Mouse (Mus musculus) E14TG2a.4 (cell line): Measurements from ENCODE around the gene Zfp26.

Experiments used
- H3K27me3 ChIP-seq: 2 replicates; pipeline ENCODE4 v1.6.1; 2014; ENCODE audit warnings: low read length, control low read depth; ENCODE audit not compliant: insufficient read depth
- H3K36me3 ChIP-seq: 2 replicates; pipeline ENCODE4 v1.6.1; 2014; ENCODE audit warnings: low read length, control low read depth; ENCODE audit not compliant: insufficient read depth
- H3K4me1 ChIP-seq: replicated peaks from 2 replicates; pipeline ENCODE4 v1.6.1; 2014; ENCODE audit warnings: low read depth, low read length, control low read depth
- H3K4me3 ChIP-seq: replicated peaks from 2 replicates; pipeline ENCODE4 v1.5.1; 2014; ENCODE audit warnings: mild to moderate bottlenecking, low read length
- H3K9me3 ChIP-seq: 2 replicates; pipeline ENCODE4 v1.6.1; 2014; ENCODE audit warnings: low read length, control low read depth
- CTCF ChIP-seq: conservative IDR thresholded peaks from 2 replicates; pipeline ENCODE4 v1.5.1; 2014; ENCODE audit warnings: low read length
- NANOG ChIP-seq: IDR thresholded peaks from 2 replicates; pipeline ENCODE4 v1.6.1; 2014; ENCODE audit warnings: borderline replicate concordance, low read length, mixed read lengths
- POU5F1 ChIP-seq: IDR thresholded peaks from 2 replicates; pipeline ENCODE4 v1.6.1; 2014; ENCODE audit warnings: low read length, borderline replicate concordance

Gene Zfp26

GRCm38 (mm10) chr9:20459377-20460317 is at the start of gene Zfp26:
Gene Zfp26, minus strand, starts transcription at chr9:20460162.
- H3K4me3 ChIP-seq: peak within 1 kb of the TSS; percentile 85
- H3K4me1 ChIP-seq: peaks cover 41% of the 10 kb centered on the region
- peaks cover 34% of the 10 kb centered on the region for H3K36me3 ChIP-seq
- H3K27me3 ChIP-seq: peaks cover 2% of the 10 kb centered on the region
- TF ChIP-seq NANOG (no peak), CTCF (no peak), POU5F1 (no peak)
- no peaks in the 10 kb centered on the region for H3K9me3 ChIP-seq

- no peaks in the 10 kb centered on the region for H3K27me3 ChIP-seq
- peaks cover 63% of the 10 kb centered on the region for H3K4me1 ChIP-seq
- no peaks in the 10 kb centered on the region for H3K9me3 ChIP-seq
- H3K4me3 ChIP-seq: no peak overlapping the region
- H3K36me3 ChIP-seq: peaks cover 91% of the 10 kb centered on the region
- TF ChIP-seq POU5F1 (no peak), CTCF (no peak), NANOG (no peak)
These were observed 49.7 kb upstream of the Zfp26 start for GRCm38 (mm10) chr9:20509676-20510075.

- no peaks in the 10 kb centered on the region for H3K27me3 ChIP-seq
- H3K4me3 ChIP-seq: no peak overlapping the region
- H3K9me3 ChIP-seq: no peaks in the 10 kb centered on the region
- H3K4me1 ChIP-seq: peaks cover 45% of the 10 kb centered on the region
- TF ChIP-seq CTCF (no peak), NANOG (no peak), POU5F1 (no peak)
- peaks cover 91% of the 10 kb centered on the region for H3K36me3 ChIP-seq
These were observed 44.8 kb upstream of the Zfp26 start for GRCm38 (mm10) chr9:20504801-20505200.

- peak overlapping the region; percentile 96 for H3K4me3 ChIP-seq
- peaks cover 51% of the 10 kb centered on the region for H3K36me3 ChIP-seq
- H3K4me1 ChIP-seq: peaks cover 20% of the 10 kb centered on the region
- TF ChIP-seq NANOG (no peak), CTCF (no peak), POU5F1 (no peak)
- no peaks in the 10 kb centered on the region for H3K27me3 ChIP-seq
- no peaks in the 10 kb centered on the region for H3K9me3 ChIP-seq
These were observed 33.3 kb upstream of the Zfp26 start for GRCm38 (mm10) chr9:20493281-20493680.

- H3K4me1 ChIP-seq: peaks cover 20% of the 10 kb centered on the region
These were observed 32.7 kb upstream of the Zfp26 start, which contains the start of gene Zfp426 for GRCm38 (mm10) chr9:20492527-20493233. Gene Zfp426, minus strand, starts transcription at chr9:20492746.

GRCm38 (mm10) chr9:20491858-20492526 is 32.0 kb upstream of the Zfp26 start:
- Histone ChIP-seq H3K36me3 (peaks cover 40% of the 10 kb centered on the region), H3K27me3 (no peaks in the 10 kb centered on the region), H3K9me3 (no peaks in the 10 kb centered on the region), H3K4me1 (peaks cover 20% of the 10 kb centered on the region), H3K4me3 (peak overlapping the region; percentile 96)
- TF ChIP-seq POU5F1 (no peak), CTCF (no peak), NANOG (no peak)

More at GRCm38 (mm10) chr9:20492527-20493233, 32.7 kb upstream of the Zfp26 start, which contains the start of gene Zfp426:
- TF ChIP-seq POU5F1: no peak
- TF ChIP-seq CTCF: no peak
- no peak for TF ChIP-seq NANOG
- H3K27me3 ChIP-seq: no peaks in the 10 kb centered on the region
- peak within 1 kb of the TSS; percentile 96 for H3K4me3 ChIP-seq
- H3K36me3 ChIP-seq: peaks cover 45% of the 10 kb centered on the region
- H3K9me3 ChIP-seq: no peaks in the 10 kb centered on the region

GRCm38 (mm10) chr9:20489536-20489935 is 29.6 kb upstream of the Zfp26 start:
- Histone ChIP-seq H3K27me3 (no peaks in the 10 kb centered on the region), H3K9me3 (no peaks in the 10 kb centered on the region), H3K36me3 (peaks cover 43% of the 10 kb centered on the region), H3K4me3 (no peak overlapping the region), H3K4me1 (peaks cover 17% of the 10 kb centered on the region)
- TF ChIP-seq POU5F1 (no peak), CTCF (no peak), NANOG (no peak)

- TF ChIP-seq NANOG (no peak), CTCF (no peak), POU5F1 (no peak)
- H3K4me3 ChIP-seq: no peak overlapping the region
These were observed 19.4 kb upstream of the Zfp26 start for GRCm38 (mm10) chr9:20479396-20479795.

More at GRCm38 (mm10) chr9:20479396-20479795, 19.4 kb upstream of the Zfp26 start:
- H3K36me3 ChIP-seq: peaks cover 46% of the 10 kb centered on the region
- H3K9me3 ChIP-seq: no peaks in the 10 kb centered on the region
- no peaks in the 10 kb centered on the region for H3K4me1 ChIP-seq
- H3K27me3 ChIP-seq: no peaks in the 10 kb centered on the region
